ENCODE assay signal across 12 mouse cellular contexts in genomic region chr3:152894935-152895334, GRCm38 (mm10).
"Had no signal": no experiment of that assay in that cellular context is flagged by ENCODE, and none has a peak within 500 bp of the region (broad histone marks: within the 10 kb centered on the region; RNA-seq: fewer than 3 reads in every experiment).

No protein-coding gene starts in this region.

- H3K9ac ChIP-seq: limb, embryonic 13.5 days; liver, embryonic 15.5 days; midbrain, embryonic 15.5 days; neural tube, embryonic 13.5 days had no signal

- H3K4me3 ChIP-seq: limb, embryonic 13.5 days; liver, embryonic 15.5 days; midbrain, embryonic 15.5 days; neural tube, embryonic 13.5 days had no signal

- H3K36me3 ChIP-seq: limb, embryonic 13.5 days; liver, embryonic 15.5 days; midbrain, embryonic 15.5 days; neural tube, embryonic 13.5 days had no signal

- H3K4me2 ChIP-seq: limb, embryonic 13.5 days; liver, embryonic 15.5 days; midbrain, embryonic 15.5 days; neural tube, embryonic 13.5 days had no signal

- H3K27me3 ChIP-seq: limb, embryonic 13.5 days; liver, embryonic 15.5 days; midbrain, embryonic 15.5 days; neural tube, embryonic 13.5 days had no signal

- H3K27ac ChIP-seq: limb, embryonic 13.5 days; liver, embryonic 15.5 days; midbrain, embryonic 15.5 days; neural tube, embryonic 13.5 days had no signal

- ATAC-seq: lung, postnatal 0 days; midbrain, embryonic 15.5 days had no signal

- H3K9me3 ChIP-seq: limb, embryonic 13.5 days; liver, embryonic 15.5 days; midbrain, embryonic 15.5 days; neural tube, embryonic 13.5 days had no signal

- DNase-seq: kidney, adult 11 months; kidney, postnatal 14 days; left cerebral cortex, postnatal 4 days; lung, adult 2 months; lung, postnatal 36 days; retina, postnatal 1 day; thymus, postnatal 36 days had no signal

- H3K4me1 ChIP-seq: limb, embryonic 13.5 days; liver, embryonic 15.5 days; midbrain, embryonic 15.5 days; neural tube, embryonic 13.5 days had no signal
